Mouse (Mus musculus) midbrain, postnatal 0 days (tissue): ENCODE results near the gene Ptges2. TPM values are rescaled to one million over a fixed set of nuclear protein-coding genes. Genes with fewer than 3 reads are reported as not detected.
A peak's percentile ranks its signal among the peaks of the same experiment; 100 is the strongest.

Experiments
- ATAC-seq: fragments of 200-750 bp; cut with Nextera tagmentation; 2 replicates; pipeline ENCODE4 v1.8.0; 2017; ENCODE audit warnings: moderate number of reproducible peaks, mild to moderate bottlenecking, moderate TSS enrichment, moderate library complexity; ENCODE audit not compliant: low FRiP score
- DNase-seq: peaks from one replicate; pipeline ENCODE4 v3.0.0-alpha.2; 2015; ENCODE audit warnings: low spot score
- H3K27ac ChIP-seq: fragments of 300-500 bp; sonication (generic); 2 replicates; pipeline ENCODE4 v1.5.1; 2014; ENCODE audit warnings: low read depth, mild to moderate bottlenecking, low read length, mixed read lengths
- H3K27me3 ChIP-seq: fragments of 300-500 bp; sonication (generic); 2 replicates; pipeline ENCODE4 v1.6.1; 2014; ENCODE audit warnings: low read length, control low read depth, mixed read lengths; ENCODE audit not compliant: insufficient read depth
- H3K36me3 ChIP-seq: fragments of 300-500 bp; sonication (generic); 2 replicates; pipeline ENCODE4 v1.6.1; 2014; ENCODE audit warnings: low read length, control low read depth, mixed read lengths; ENCODE audit not compliant: insufficient read depth
- H3K4me1 ChIP-seq: fragments of 300-500 bp; sonication (generic); 2 replicates; pipeline ENCODE4 v1.6.1; 2014; ENCODE audit warnings: mild to moderate bottlenecking, control low read depth, antibody characterized with exemption, low read length, mixed read lengths; ENCODE audit not compliant: insufficient read depth
- H3K4me2 ChIP-seq: fragments of 300-500 bp; sonication (generic); 2 replicates; pipeline ENCODE4 v1.6.1; 2014; ENCODE audit warnings: low read depth, mild to moderate bottlenecking, low read length, mixed read lengths; ENCODE audit not compliant: poor library complexity, severe bottlenecking
- H3K4me3 ChIP-seq: fragments of 300-500 bp; sonication (generic); 2 replicates; pipeline ENCODE4 v1.5.1; 2014; ENCODE audit warnings: low read depth, mild to moderate bottlenecking, low read length, moderate library complexity
- H3K9ac ChIP-seq: fragments of 300-500 bp; sonication (generic); replicated peaks from 2 replicates; pipeline ENCODE4 v1.6.1; 2014; ENCODE audit warnings: mild to moderate bottlenecking, low read length, moderate library complexity, mixed read lengths; ENCODE audit not compliant: poor library complexity, severe bottlenecking
- H3K9me3 ChIP-seq: fragments of 300-500 bp; sonication (generic); 2 replicates; pipeline ENCODE4 v1.6.1; 2016; ENCODE audit warnings: low read length, control low read depth
- CTCF ChIP-seq: IDR thresholded peaks from 2 replicates; pipeline ENCODE4 v1.5.1; 2016; ENCODE audit warnings: antibody characterized with exemption, mild to moderate bottlenecking
- WGBS: fragments of 180-500 bp; shearing (Covaris S2); extraction: QIAGEN DNeasy Blood & Tissue Kit; methylation state at CpG from one replicate; pipeline ENCODE4 v1.1.7; 2014; 5-methylcytosine and 5-hydroxymethylcytosine counted together
- polyA plus RNA-seq: library from polyadenylated mRNA; unstranded; fragments of >200 nt; fragmentation: Nextera tagmentation; extraction: Ambion mirVana; gene quantifications from 2 replicates; pipeline ENCODE4 v1.2.1, GENCODE M21; 2015
- total RNA-seq: library from RNA; depleted of rRNA; stranded (reverse); fragments of >200 nt; gene quantifications from 2 replicates; pipeline ENCODE4 v1.2.3, GENCODE M21; 2014

Ptges2 gene
- total and polyA plus RNA-seq, 2 experiments from 2014 or later: 41.1 to 56.2 TPM

DNA sequence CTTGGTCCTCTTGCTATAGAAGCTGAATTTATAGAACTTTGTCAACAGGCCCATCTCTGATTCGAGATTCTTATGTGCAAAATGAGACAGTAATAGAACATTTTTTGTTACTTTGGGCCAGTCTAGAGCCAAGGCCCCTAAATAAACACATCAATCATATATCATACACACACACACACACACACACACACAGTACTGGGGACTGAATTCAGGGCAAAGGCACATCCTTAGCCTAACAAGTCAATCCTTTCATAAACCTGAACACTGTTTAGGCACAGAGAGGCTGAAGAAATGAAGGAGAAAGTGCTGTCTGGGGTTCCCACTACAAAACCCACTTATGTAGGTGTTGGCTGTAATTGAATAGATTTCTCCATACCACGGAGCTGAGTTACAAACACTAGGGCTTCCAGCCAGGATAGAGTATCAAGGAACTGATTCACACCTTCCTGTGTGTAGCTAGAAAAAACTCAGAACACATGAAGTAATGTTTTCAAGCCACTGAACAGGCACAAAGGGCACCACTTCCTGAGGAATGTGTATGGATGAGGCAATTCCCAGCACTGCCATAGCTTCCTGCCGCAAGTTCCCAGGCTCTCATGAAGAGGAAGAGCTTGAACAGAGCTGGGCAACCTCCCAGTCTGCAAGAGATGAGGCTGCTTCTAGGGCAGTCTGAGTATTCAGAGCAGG is 41.1 kb downstream of the Ptges2 start:
- no peaks in the 10 kb centered on the region for H3K27me3 ChIP-seq
- 64% methylated on average over 3 of the region's 3 CpGs for WGBS
- H3K4me2 ChIP-seq: no peak overlapping the region
- no peak for ATAC-seq
- no peak overlapping the region for H3K4me3 ChIP-seq
- no peak for TF ChIP-seq CTCF
- no peaks in the 10 kb centered on the region for H3K36me3 ChIP-seq
- H3K4me1 ChIP-seq: 0 out of 2 replicates have a peak, but pooled peaks cover under 1% of the 10 kb centered on the region
- H3K9me3 ChIP-seq: no peaks in the 10 kb centered on the region
- H3K27ac ChIP-seq: peak overlapping the region; percentile 58; the same call in 1 of the 2 replicates
- H3K9ac ChIP-seq: no peak overlapping the region
- DNase-seq: peak; percentile 39

DNA sequence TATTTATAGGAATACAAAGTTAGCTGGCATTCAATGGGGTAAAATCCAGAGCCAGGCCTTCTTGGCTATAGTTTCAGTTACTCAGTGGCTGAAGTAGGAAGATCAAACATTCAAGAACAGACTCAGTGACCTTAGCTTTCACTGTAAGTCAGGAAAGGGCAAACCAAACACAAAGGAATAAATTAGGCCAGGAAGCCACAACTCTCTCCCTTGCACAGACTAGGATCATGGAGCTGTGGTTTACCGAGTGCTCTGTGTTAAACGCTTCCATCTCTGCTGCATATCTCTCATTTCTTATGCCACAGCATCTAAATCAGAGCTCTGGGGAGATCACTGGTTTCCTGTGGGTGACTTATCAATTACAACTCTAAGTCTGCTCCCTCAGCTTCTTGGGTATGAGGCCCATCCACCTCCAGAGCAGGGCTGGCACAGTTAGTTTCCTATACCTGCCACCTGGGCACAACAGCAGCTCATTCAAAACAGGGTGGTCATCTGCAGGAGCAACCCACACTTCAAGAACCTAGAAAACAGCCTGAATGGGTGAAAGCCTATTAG is 42.0 kb downstream of the Ptges2 start:
- Histone ChIP-seq H3K4me3 (no peak overlapping the region), H3K36me3 (no peaks in the 10 kb centered on the region), H3K9ac (no peak overlapping the region), H3K4me2 (no peak overlapping the region), H3K4me1 (no peaks in the 10 kb centered on the region), H3K27ac (peak overlapping the region; percentile 58), H3K27me3 (no peaks in the 10 kb centered on the region), H3K9me3 (no peaks in the 10 kb centered on the region)
- DNase-seq: no peak
- 64% methylated on average over 2 of the region's 2 CpGs for WGBS
- no peak for TF ChIP-seq CTCF
- no peak for ATAC-seq

DNA sequence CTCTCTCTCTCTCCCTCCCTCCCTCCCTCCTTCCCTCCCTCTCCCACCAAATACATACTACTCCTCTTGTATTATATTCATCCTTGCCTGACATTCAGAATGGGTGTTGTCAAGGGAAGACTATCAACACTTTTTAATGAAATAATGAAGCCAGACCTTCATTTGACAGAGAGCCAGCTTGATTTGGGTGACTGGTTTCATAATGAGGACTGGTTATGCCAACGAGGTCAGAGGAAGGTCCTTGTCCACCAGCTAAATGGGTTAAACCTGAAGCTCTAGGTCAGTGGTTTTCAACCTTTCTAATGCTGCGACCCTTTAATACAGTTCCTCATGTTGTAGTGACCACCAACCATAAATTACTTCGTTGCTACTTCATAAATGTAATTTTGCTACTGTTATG is 43.0 kb downstream of the Ptges2 start:
- no peaks in the 10 kb centered on the region for H3K4me1 ChIP-seq
- no peak for TF ChIP-seq CTCF
- WGBS: 90% methylated on average over 3 of the region's 3 CpGs
- H3K27ac ChIP-seq: no peak overlapping the region
- no peak overlapping the region for H3K4me3 ChIP-seq
- H3K27me3 ChIP-seq: no peaks in the 10 kb centered on the region
- H3K36me3 ChIP-seq: no peaks in the 10 kb centered on the region
- no peak for ATAC-seq
- H3K9me3 ChIP-seq: no peaks in the 10 kb centered on the region
- H3K4me2 ChIP-seq: no peak overlapping the region
- no peak overlapping the region for H3K9ac ChIP-seq
- no peak for DNase-seq

DNA sequence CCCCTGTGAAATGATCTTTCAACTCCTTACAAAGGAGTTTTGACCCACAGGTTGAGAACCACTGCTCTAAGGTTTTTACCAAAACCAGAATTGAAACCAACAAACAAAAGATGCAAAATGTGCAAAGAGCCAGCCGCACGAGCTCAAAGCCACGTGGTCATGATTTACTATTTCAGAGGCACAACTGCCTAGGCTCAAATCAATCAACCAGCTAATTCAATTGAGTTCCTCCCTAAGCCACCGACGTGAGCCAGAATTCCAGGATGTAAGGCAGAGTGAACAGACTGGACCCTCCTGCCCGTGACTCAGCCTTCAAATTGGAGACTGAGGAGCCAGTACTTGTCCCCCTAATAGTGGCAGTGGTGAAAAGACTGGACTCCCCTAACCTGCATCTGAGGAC is 43.5 kb downstream of the Ptges2 start:
- 0 out of 2 replicates have a peak overlapping the region, but pooled peaks have one; percentile 26 for H3K27ac ChIP-seq
- 42% methylated on average over 6 of the region's 6 CpGs for WGBS
- no peaks in the 10 kb centered on the region for H3K36me3 ChIP-seq
- ATAC-seq (no peak), DNase-seq (no peak)
- H3K4me3 ChIP-seq: no peak overlapping the region
- H3K9ac ChIP-seq: no peak overlapping the region
- no peak for TF ChIP-seq CTCF
- no peak overlapping the region for H3K4me2 ChIP-seq
- no peaks in the 10 kb centered on the region for H3K9me3 ChIP-seq
- H3K27me3 ChIP-seq: no peaks in the 10 kb centered on the region
- no peaks in the 10 kb centered on the region for H3K4me1 ChIP-seq

DNA sequence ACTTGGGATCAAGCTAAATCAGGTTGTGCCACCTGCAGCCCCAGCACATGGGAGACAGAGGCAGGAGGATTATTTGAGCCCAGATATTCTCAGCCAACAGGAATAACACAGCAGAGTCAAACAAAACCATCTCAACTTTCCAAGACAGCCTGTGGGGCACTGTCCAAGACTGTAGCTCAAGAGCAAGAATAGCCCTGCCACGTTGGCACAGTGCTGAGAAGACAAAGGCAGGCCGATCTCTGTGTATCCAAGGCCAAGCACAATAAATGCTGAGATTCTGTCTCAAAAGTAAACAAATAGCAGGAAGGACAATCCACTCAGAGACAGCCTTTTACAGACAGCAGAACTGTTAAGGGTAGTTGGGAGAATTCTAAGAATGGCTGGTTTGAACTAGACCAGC is 44.5 kb downstream of the Ptges2 start:
- H3K27ac ChIP-seq: no peak overlapping the region
- no peak for TF ChIP-seq CTCF
- DNase-seq (no peak), ATAC-seq (no peak)
- WGBS: 51% methylated on average over 2 of the region's 2 CpGs
- no peak overlapping the region for H3K4me2 ChIP-seq
- H3K36me3 ChIP-seq: no peaks in the 10 kb centered on the region
- no peak overlapping the region for H3K9ac ChIP-seq
- H3K4me3 ChIP-seq: no peak overlapping the region
- no peaks in the 10 kb centered on the region for H3K9me3 ChIP-seq
- no peaks in the 10 kb centered on the region for H3K27me3 ChIP-seq
- H3K4me1 ChIP-seq: no peaks in the 10 kb centered on the region

DNA sequence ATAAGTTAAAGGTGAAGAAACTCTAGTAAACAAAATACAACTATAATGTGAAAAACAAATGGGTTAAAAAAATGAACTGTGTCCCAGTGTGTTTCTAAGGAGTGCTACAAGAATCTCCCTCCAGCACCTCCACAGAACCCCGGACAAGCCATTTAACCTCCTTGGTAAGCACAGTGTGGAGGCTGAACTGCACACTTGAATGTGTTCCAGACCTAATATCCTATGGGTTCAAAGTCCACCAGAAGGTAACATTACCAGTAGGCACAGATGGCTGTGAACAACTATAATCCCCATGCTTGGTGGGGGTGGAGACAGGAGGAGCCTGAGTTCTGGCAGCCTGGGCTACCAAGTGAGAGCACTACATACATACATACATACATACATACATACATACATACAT is 44.9 kb downstream of the Ptges2 start:
- Histone ChIP-seq H3K27me3 (no peaks in the 10 kb centered on the region), H3K27ac (no peak overlapping the region), H3K4me1 (no peaks in the 10 kb centered on the region), H3K9me3 (no peaks in the 10 kb centered on the region), H3K9ac (no peak overlapping the region), H3K4me3 (no peak overlapping the region), H3K36me3 (no peaks in the 10 kb centered on the region), H3K4me2 (no peak overlapping the region)
- ATAC-seq (no peak), DNase-seq (no peak)
- TF ChIP-seq CTCF: no peak
- WGBS: 83% methylated on average over 1 of the region's 1 CpGs
